Mouse (Mus musculus) embryonic facial prominence, embryonic 14.5 days (tissue): ENCODE data around the gene Rab11fip4. TPM values are rescaled to one million over a fixed set of nuclear protein-coding genes. Genes with fewer than 3 reads are reported as not detected.
A peak's percentile ranks its signal among the peaks of the same experiment; 100 is the strongest.

Experiments used
- ATAC-seq: fragments of 200-750 bp; cut with Nextera tagmentation; 2 replicates; pipeline ENCODE4 v1.8.0; 2017; ENCODE audit warnings: low read depth, moderate number of reproducible peaks, moderate TSS enrichment
- DNase-seq: peaks from one replicate; pipeline ENCODE4 v3.0.0-alpha.2; 2015; ENCODE audit warnings: low spot score
- H3K27ac ChIP-seq: fragments of 300-500 bp; sonication (generic); replicated peaks from 2 replicates; pipeline ENCODE4 v1.5.1; 2014; ENCODE audit warnings: low read depth, mild to moderate bottlenecking, low read length, moderate library complexity
- H3K27me3 ChIP-seq: fragments of 300-500 bp; sonication (generic); replicated peaks from 2 replicates; pipeline ENCODE4 v1.6.1; 2014; ENCODE audit warnings: low read length; ENCODE audit not compliant: control insufficient read depth, insufficient read depth
- H3K36me3 ChIP-seq: fragments of 300-500 bp; sonication (generic); 2 replicates; pipeline ENCODE4 v1.6.1; 2014; ENCODE audit warnings: low read length, mixed read lengths; ENCODE audit not compliant: control insufficient read depth, insufficient read depth
- H3K4me1 ChIP-seq: fragments of 300-500 bp; sonication (generic); 2 replicates; pipeline ENCODE4 v1.6.1; 2014; ENCODE audit warnings: antibody characterized with exemption, low read length; ENCODE audit not compliant: control insufficient read depth, insufficient read depth
- H3K4me2 ChIP-seq: fragments of 300-500 bp; sonication (generic); 2 replicates; pipeline ENCODE4 v1.6.1; 2014; ENCODE audit warnings: low read depth, mild to moderate bottlenecking, low read length, moderate library complexity, mixed read lengths
- H3K4me3 ChIP-seq: fragments of 300-500 bp; sonication (generic); 2 replicates; pipeline ENCODE4 v1.5.1; 2014; ENCODE audit warnings: low read depth, mild to moderate bottlenecking, low read length
- H3K9ac ChIP-seq: fragments of 300-500 bp; sonication (generic); 2 replicates; pipeline ENCODE4 v1.6.1; 2014; ENCODE audit warnings: low read depth, mild to moderate bottlenecking, low read length, moderate library complexity, mixed read lengths
- H3K9me3 ChIP-seq: fragments of 300-500 bp; sonication (generic); 2 replicates; pipeline ENCODE4 v1.6.1; 2016; ENCODE audit warnings: low read length; ENCODE audit not compliant: control insufficient read depth
- WGBS: fragments of 180-500 bp; shearing (Covaris S2); extraction: QIAGEN DNeasy Blood & Tissue Kit; methylation state at CpG from one replicate; pipeline ENCODE4 v1.1.7; 2014; 5-methylcytosine and 5-hydroxymethylcytosine counted together
- microRNA counts: library from miRNA; unstranded; fragments of <30 nt; microRNA quantifications from one replicate; lab custom pipeline; 2017
- microRNA-seq: library from miRNA; unstranded; fragments of <30 nt; microRNA quantifications from one replicate; pipeline ENCODE4, GENCODE M21; 2016; ENCODE audit warnings: borderline number of aligned reads
- polyA plus RNA-seq: library from polyadenylated mRNA; unstranded; fragments of >200 nt; fragmentation: Nextera tagmentation; extraction: Ambion mirVana; gene quantifications from 2 replicates; pipeline ENCODE4 v1.2.1, GENCODE M21; 2014

Gene Rab11fip4
- polyA plus RNA-seq, 1 experiment from 2014 or later, result 5.4 TPM

GRCm38 (mm10) chr11:79740740-79741512 lies 149.9 kb downstream of the Rab11fip4 start:
- ATAC-seq (no peak), DNase-seq (no peak)
- peaks cover 30% of the 10 kb centered on the region for H3K4me1 ChIP-seq
- H3K4me2 ChIP-seq, result no peak overlapping the region
- no peaks in the 10 kb centered on the region for H3K27me3 ChIP-seq
- no peak overlapping the region for H3K9ac ChIP-seq
- H3K36me3 ChIP-seq, result no peaks in the 10 kb centered on the region
- H3K9me3 ChIP-seq, result no peaks in the 10 kb centered on the region
- WGBS, result 91% methylated on average over 10 of the region's 10 CpGs
- no peak overlapping the region for H3K4me3 ChIP-seq
- H3K27ac ChIP-seq, result no peak overlapping the region

- no peak overlapping the region for H3K4me3 ChIP-seq
- H3K27me3 ChIP-seq, result no peaks in the 10 kb centered on the region
- H3K4me2 ChIP-seq, result no peak overlapping the region
- no peaks in the 10 kb centered on the region for H3K4me1 ChIP-seq
- no peaks in the 10 kb centered on the region for H3K9me3 ChIP-seq
- 78% methylated on average over 11 of the region's 11 CpGs for WGBS
- no peaks in the 10 kb centered on the region for H3K36me3 ChIP-seq
- DNase-seq (no peak), ATAC-seq (no peak)
- H3K9ac ChIP-seq, result no peak overlapping the region
- H3K27ac ChIP-seq, result no peak overlapping the region
Observed at GRCm38 (mm10) chr11:79746552-79747102, 155.6 kb downstream of the Rab11fip4 start.

MicroRNAs encoded within 50 kb of the gene (microRNA counts, 519-probe panel; counts per million panel counts)
- microRNA mmu-miR-193 (lab: Ali Mortazavi, UCI) (1,085 counts per million, percentile 2 among the panel's probes with 10 or more counts), microRNA mmu-miR-365 (lab: Ali Mortazavi, UCI) (3,423 counts per million, percentile 81 among the panel's probes with 10 or more counts)

Small RNA genes lying within 50 kb of the gene (microRNA-seq; reads per million reads assigned to microRNA genes)
- 23.6 reads per million, percentile 36 among the genes with 10 or more reads in this experiment for gene Mir193a
- gene Mir365-2, result 3.5 reads per million, percentile 17 among the genes with 10 or more reads in this experiment

Other genes with a start within 250 kb of the Rab11fip4 start
- 0.32 and 0.56 TPM in 2 replicates for gene Omg, start 87.1 kb upstream of the Rab11fip4 start, polyA plus RNA-seq
- 2.8 and 3.2 TPM in 2 replicates for gene Evi2b, start 67.5 kb upstream of the Rab11fip4 start, polyA plus RNA-seq
- 0.52 and 0.58 TPM in 2 replicates for gene Evi2, start 60.6 kb upstream of the Rab11fip4 start, polyA plus RNA-seq
- 5.1 and 6.0 TPM in 2 replicates for gene Evi2a, start 60.6 kb upstream of the Rab11fip4 start, polyA plus RNA-seq